Mouse (Mus musculus) thymus, postnatal 0 days (tissue): ENCODE results near the gene Rsg1. TPM values are rescaled to one million over a fixed set of nuclear protein-coding genes. Genes with fewer than 3 reads are reported as not detected.
A peak's percentile ranks its signal among the peaks of the same experiment; 100 is the strongest.

Experiments used
- DNase-seq: peaks from one replicate; pipeline ENCODE4 v3.0.0-alpha.2; 2015; ENCODE audit warnings: low spot score
- polyA plus RNA-seq: library from polyadenylated mRNA; unstranded; fragments of >200 nt; fragmentation: Nextera tagmentation; extraction: Ambion mirVana; gene quantifications from 2 replicates; pipeline ENCODE4 v1.2.1, GENCODE M21; 2015

Gene Rsg1
- polyA plus RNA-seq, 1 experiment from 2014 or later = 3.4 TPM

- DNase-seq = peak; percentile 34
Measured at GRCm38 (mm10) chr4:141272878-141273277, 59.1 kb downstream of the Rsg1 start.

- peak; percentile 66 for DNase-seq
Measured at GRCm38 (mm10) chr4:141273296-141273695, 59.5 kb downstream of the Rsg1 start.

DNA sequence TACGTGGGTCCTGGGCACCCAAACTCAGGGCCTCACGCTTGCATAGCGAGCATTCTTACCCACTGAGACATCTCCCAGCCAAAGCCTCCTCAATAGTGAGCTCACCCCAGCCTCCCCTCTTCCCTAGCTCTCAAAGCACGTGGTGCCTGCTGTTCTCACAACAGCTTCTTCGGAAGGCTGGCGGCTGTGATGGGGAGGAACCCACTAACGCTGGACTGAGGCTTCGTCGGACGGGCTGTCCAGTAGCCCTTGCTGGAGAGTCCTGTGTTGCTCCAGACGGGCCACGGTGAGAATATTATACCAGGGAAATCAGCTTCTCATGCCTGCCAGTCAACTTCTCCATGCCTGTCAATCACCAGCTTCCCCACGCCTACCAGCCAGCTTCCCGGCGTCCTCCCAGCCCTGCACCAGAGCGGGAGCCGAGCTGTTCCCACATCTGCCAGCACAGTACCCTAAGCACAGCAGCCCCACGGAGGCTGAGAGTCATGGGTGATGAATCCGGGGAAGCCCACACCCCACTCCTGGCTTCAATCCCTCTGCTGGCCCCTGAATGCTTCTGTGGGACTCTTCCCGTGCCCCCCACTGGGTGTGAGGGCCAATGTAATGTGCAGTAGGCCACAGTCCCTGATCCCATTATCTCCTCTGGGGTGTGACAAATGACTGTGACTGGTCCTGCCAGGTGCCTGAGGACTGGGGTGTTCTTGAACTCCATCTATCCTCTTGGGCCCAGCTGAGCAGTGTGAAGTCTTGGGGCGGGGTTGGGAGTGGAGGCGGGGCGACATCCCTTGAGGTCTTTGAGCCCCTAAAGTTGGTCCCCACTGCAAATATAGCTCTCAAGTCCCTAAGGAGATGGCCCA, 61.0 kb downstream of the Rsg1 start:
- no peak for DNase-seq

Other genes with a start within 250 kb of the Rsg1 start
- gene Atp13a2, start 227.1 kb upstream of the Rsg1 start, polyA plus RNA-seq = 39.0 and 41.8 TPM in 2 replicates
- gene Mfap2, start 203.5 kb upstream of the Rsg1 start, polyA plus RNA-seq = 24.4 and 32.8 TPM in 2 replicates
- 1.9 and 2.1 TPM in 2 replicates for gene Crocc, start 153.4 kb upstream of the Rsg1 start, polyA plus RNA-seq
- gene Necap2, start 135.6 kb upstream of the Rsg1 start, polyA plus RNA-seq = 93.7 and 103 TPM in 2 replicates
- 0.15 and 0.17 TPM in 2 replicates for gene Spata21, start 125.6 kb upstream of the Rsg1 start, polyA plus RNA-seq
- 32.6 and 35.4 TPM in 2 replicates for gene Szrd1, start 74.2 kb upstream of the Rsg1 start, polyA plus RNA-seq
- gene Fbxo42, start 66.0 kb upstream of the Rsg1 start, polyA plus RNA-seq = 19.7 and 22.2 TPM in 2 replicates
- gene Arhgef19, start 25.5 kb downstream of the Rsg1 start, polyA plus RNA-seq = 0.29 and 0.39 TPM in 2 replicates
- gene Epha2, start 87.3 kb downstream of the Rsg1 start, polyA plus RNA-seq = 0.55 and 0.58 TPM in 2 replicates
- 0.25 TPM in 1 of 2 replicates, not detected in the other for gene Fam131c, start 154.3 kb downstream of the Rsg1 start, polyA plus RNA-seq
- 0.17 and 0.27 TPM in 2 replicates for gene Clcnka, start 184.8 kb downstream of the Rsg1 start, polyA plus RNA-seq
- 0.23 TPM in 1 of 2 replicates, not detected in the other for gene Clcnkb, start 202.1 kb downstream of the Rsg1 start, polyA plus RNA-seq
- gene Hspb7, start 206.8 kb downstream of the Rsg1 start, polyA plus RNA-seq = 0.27 TPM in 1 of 2 replicates, not detected in the other
- gene Srarp, start 222.1 kb downstream of the Rsg1 start, polyA plus RNA-seq = not detected in 2 replicates
- gene Zbtb17, start 230.7 kb downstream of the Rsg1 start, polyA plus RNA-seq = 31.1 and 32.5 TPM in 2 replicates